Mouse (Mus musculus): ENCODE measurements around the gene Nfix.
A peak's percentile ranks its signal among the peaks of the same experiment; 100 is the strongest.

The Nfix gene

GRCm38 (mm10) chr8:84661961-84662571 lies 138.1 kb downstream of the Nfix start:
- DNase-seq, result peak; percentile 69 to 82

- DNase-seq, result peak; percentile 81 to 90
These were observed 138.7 kb downstream of the Nfix start for GRCm38 (mm10) chr8:84661458-84661871.

- DNase-seq, result peak; percentile 84 to 87
These were observed 139.2 kb downstream of the Nfix start for GRCm38 (mm10) chr8:84660819-84661457.

- DNase-seq, result peak; percentile 72 to 83
These were observed 140.0 kb downstream of the Nfix start for GRCm38 (mm10) chr8:84659936-84660818.

- no peak for DNase-seq
These were observed 141.2 kb downstream of the Nfix start for GRCm38 (mm10) chr8:84658951-84659350.

GRCm38 (mm10) chr8:84657680-84658079 lies 142.5 kb downstream of the Nfix start:
- peak in 1 of 2 experiments; percentile 30 for DNase-seq

- DNase-seq, result no peak
These were observed 142.9 kb downstream of the Nfix start for GRCm38 (mm10) chr8:84657203-84657602.

GRCm38 (mm10) chr8:84656641-84657126 lies 143.5 kb downstream of the Nfix start:
- DNase-seq, result peak; percentile 82 to 91

- DNase-seq, result peak; percentile 58 to 76
These were observed 144.0 kb downstream of the Nfix start for GRCm38 (mm10) chr8:84656191-84656525.

- peak; percentile 52 to 69 for DNase-seq
These were observed 144.6 kb downstream of the Nfix start for GRCm38 (mm10) chr8:84655336-84656190.

- DNase-seq, result peak; percentile 31 to 47
These were observed 145.5 kb downstream of the Nfix start for GRCm38 (mm10) chr8:84654597-84654996.

- DNase-seq, result no peak
These were observed 147.0 kb downstream of the Nfix start for GRCm38 (mm10) chr8:84653092-84653631.

GRCm38 (mm10) chr8:84650213-84650612 lies 149.9 kb downstream of the Nfix start:
- no peak for DNase-seq

All from kidney, postnatal 4 days (tissue).